Mouse (Mus musculus) kidney, adult 2 months (tissue): ENCODE measurements around the gene Aldh3b3.

Experiments
- CTCF ChIP-seq: fragments of 200-500 bp; conservative IDR thresholded peaks from 2 replicates; pipeline ENCODE4 v1.5.1; 2011; ENCODE audit warnings: low read depth, mild to moderate bottlenecking, control low read depth, low read length, moderate library complexity, mixed read lengths; ENCODE audit not compliant: insufficient read depth, insufficient read length
- POLR2A ChIP-seq: fragments of 200-500 bp; IDR thresholded peaks from one replicate; pipeline ENCODE4 v1.6.1; 2011; ENCODE audit warnings: low read depth, low read length, control low read depth

GRCm38 (mm10) chr19:3986334-3986733, 27.9 kb downstream of the Aldh3b3 start, which contains the start of gene Acy3:
- TF ChIP-seq POLR2A = peak; percentile 99
- no peak for TF ChIP-seq CTCF
